Mouse (Mus musculus): ENCODE measurements around the gene Gm14406. TPM values are rescaled to one million over a fixed set of nuclear protein-coding genes. Genes with fewer than 3 reads are reported as not detected.

Gene Gm14406
- polyA plus RNA-seq, 1 experiment from 2014 or later: not detected

Other genes with a start within 250 kb of the Gm14406 start
- 6.7 and 9.0 TPM in 2 replicates for gene Gm14418, start 179.9 kb downstream of the Gm14406 start, polyA plus RNA-seq (2015; fragmentation: Nextera tagmentation; extraction: Ambion mirVana)
- 9.8 and 10.2 TPM in 2 replicates for gene Zfp970, start 113.5 kb downstream of the Gm14406 start, polyA plus RNA-seq (2015; fragmentation: Nextera tagmentation; extraction: Ambion mirVana)
- 5.3 and 6.6 TPM in 2 replicates for gene Gm14403, start 80.0 kb downstream of the Gm14406 start, polyA plus RNA-seq (2015; fragmentation: Nextera tagmentation; extraction: Ambion mirVana)
- 6.3 and 8.2 TPM in 2 replicates for gene Gm14322, start 181.1 kb upstream of the Gm14406 start, polyA plus RNA-seq (2015; fragmentation: Nextera tagmentation; extraction: Ambion mirVana)